Mouse (Mus musculus): ENCODE measurements around the gene Kantr. TPM values are rescaled to one million over a fixed set of nuclear protein-coding genes. Genes with fewer than 3 reads are reported as not detected.
A peak's percentile ranks its signal among the peaks of the same experiment; 100 is the strongest.

The Kantr gene
- total RNA-seq (2021) = 10 to 100 TPM; 52.7 to 56.0 TPM
- long read RNA-seq, experiment 1, full-length matches to known transcripts = 29 of 33 reads
- long read RNA-seq, experiment 1, partial matches to known transcripts = 0 of 33 reads
- long read RNA-seq, experiment 1, other reads (novel, unspliced or antisense) = 4 of 33 reads
- long read RNA-seq, experiment 2, full-length matches to known transcripts = 17 of 22 reads
- long read RNA-seq, experiment 2, partial matches to known transcripts = 2 of 22 reads
- long read RNA-seq, experiment 2, other reads (novel, unspliced or antisense) = 3 of 22 reads

DNA sequence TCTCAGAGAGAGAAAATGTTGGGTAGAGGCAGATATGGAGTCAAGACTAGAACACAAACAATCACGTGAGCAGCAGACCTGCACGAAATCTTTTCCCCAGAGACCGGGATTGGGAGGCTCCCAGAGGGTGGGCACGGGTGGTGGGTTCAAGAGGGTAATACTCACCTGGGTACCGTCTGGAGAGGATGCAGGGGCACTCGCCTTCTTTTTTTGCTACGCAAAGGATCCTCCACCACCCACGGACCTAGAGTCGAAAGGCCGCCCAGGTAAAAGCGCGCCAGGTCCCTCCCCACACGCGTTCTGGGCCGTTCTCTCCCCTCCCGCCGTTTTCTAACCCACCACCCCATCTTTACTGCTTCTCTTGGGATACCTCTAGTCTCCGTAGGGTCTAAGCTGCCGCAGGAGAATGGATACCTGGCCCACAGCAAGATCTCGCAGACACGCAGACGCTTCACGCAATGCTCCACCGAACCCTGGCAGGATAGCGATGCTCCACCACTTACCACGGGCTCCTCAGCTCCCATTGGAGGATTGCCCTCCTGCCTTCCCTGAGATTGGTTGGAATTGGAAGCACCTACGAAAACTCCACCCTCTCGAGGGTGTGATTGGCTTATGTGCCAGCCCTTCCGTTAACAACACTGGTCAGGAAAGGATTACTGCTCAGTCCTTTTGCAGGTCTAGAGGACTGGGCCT lies at the start of gene Kantr:
Gene Kantr (minus strand): TSS at position 500 of the 693 bp plus-strand sequence.
- intact Hi-C loops (cut with DNase I) = no loop called here
- peak within 1 kb of the TSS; percentile 76 for H3K27ac ChIP-seq

DNA sequence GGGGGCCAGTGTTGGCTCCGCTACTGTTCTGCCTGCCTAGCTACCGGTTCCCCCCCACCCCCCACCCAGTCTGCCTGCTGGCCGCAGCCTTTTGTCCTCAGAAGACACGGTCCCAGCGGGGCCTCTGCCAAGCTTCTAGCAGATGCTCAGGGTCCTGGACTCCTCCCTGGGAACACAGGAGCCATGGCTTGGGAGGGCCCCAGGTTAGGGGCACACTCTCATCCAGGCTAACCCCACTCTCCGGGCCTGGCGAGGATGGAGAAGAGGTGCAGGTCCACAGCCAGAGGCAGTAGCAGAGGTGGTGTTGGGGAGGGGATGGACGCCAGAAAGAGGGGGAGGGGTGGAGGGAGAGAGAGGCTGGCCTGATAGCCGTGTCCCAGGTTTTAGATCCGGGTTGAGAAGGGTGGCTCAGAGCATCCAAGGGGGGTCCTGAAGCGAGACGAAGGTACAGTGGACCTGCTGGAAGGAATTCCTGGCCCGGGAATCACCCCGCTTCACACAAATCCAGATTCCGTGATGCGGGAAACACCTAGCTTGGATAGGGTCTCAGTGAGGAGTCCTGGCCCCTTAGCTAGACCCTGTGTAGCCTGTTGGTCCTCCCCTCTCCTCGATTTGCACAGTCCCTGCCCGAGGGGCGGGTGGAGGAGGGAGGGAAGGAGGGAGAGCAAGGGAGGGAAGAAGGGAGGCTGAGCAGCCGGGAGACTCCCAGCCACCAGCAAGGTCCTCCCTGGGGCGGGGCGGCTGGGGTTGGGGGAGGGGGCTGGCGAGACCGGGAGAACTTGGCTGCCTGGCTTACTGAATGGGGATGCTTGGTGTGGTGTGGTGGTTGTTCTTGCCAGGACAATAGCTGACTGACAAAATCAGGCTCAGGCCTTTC lies 41.3 kb upstream of the Kantr start, which contains the start of gene Gpr173:
Gene Gpr173 (minus strand): TSS at position 308 of the 877 bp plus-strand sequence.
- Histone ChIP-seq H3K27ac (peak within 1 kb of the TSS; percentile 85), H3K4me3 (peak within 1 kb of the TSS; percentile 55)
- no peak for TF ChIP-seq CTCF (IDR thresholded peaks at IDR 0.05)
- intact Hi-C loops (cut with DNase I) = no loop called here
- DNase-seq (ENCODE audit: extremely low spot score in 1 of 2, low spot score in 2 of 2) = peak; percentile 44 to 55

More for the DNA sequence above, at the start of gene Kantr:
- H3K4me3 ChIP-seq = peak within 1 kb of the TSS; percentile 60
- no peak for TF ChIP-seq CTCF (IDR thresholded peaks at IDR 0.05)
- peak; percentile 68 to 78 for DNase-seq (ENCODE audit: extremely low spot score in 1 of 2, low spot score in 2 of 2)

DNA sequence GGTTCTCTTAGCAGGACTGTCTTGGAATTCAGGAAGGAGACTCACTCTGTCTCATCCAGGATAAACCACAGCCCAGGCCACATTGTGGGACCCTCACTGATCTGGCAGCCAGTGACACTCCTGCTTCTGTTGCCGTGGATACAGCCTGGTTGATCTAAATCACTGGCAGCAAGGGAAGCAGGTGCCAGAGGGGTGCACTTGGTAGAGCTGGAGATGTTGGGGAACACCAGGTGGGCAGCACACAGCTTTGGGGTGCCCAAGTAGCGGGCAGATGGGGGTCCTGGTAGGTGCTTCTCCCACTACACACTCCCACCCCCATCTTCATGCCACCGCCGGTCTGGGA lies 40.7 kb upstream of the Kantr start:
- no peak for TF ChIP-seq CTCF (IDR thresholded peaks at IDR 0.05)
- H3K4me3 ChIP-seq = peak overlapping the region; percentile 55
- intact Hi-C loops (cut with DNase I) = no loop called here
- peak overlapping the region; percentile 85 for H3K27ac ChIP-seq
- DNase-seq (ENCODE audit: extremely low spot score in 1 of 2, low spot score in 2 of 2) = no peak

DNA sequence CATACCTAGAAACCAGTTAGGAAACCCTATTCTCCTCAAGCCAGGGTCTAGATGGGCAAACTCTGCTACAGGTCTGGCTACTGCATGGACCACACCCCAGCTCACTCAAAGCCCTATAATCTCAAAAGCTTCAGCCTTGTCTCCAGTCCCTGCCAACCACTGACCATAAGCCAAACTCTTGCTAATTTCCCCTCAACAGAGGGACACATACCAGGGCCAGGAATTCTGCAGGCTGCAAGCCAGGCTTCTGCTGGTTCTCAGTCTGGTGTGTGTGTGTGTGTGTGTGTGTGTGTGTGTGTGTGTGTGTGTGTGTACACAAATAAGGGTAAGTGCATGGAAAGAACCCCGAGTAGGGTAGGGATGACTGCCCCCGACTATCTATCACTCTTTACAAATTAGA lies 39.1 kb upstream of the Kantr start:
- Histone ChIP-seq H3K4me3 (no peak overlapping the region), H3K27ac (no peak overlapping the region)
- intact Hi-C loops (cut with DNase I) = no loop called here
- no peak for TF ChIP-seq CTCF (IDR thresholded peaks at IDR 0.05)
- DNase-seq (ENCODE audit: extremely low spot score in 1 of 2, low spot score in 2 of 2) = no peak

DNA sequence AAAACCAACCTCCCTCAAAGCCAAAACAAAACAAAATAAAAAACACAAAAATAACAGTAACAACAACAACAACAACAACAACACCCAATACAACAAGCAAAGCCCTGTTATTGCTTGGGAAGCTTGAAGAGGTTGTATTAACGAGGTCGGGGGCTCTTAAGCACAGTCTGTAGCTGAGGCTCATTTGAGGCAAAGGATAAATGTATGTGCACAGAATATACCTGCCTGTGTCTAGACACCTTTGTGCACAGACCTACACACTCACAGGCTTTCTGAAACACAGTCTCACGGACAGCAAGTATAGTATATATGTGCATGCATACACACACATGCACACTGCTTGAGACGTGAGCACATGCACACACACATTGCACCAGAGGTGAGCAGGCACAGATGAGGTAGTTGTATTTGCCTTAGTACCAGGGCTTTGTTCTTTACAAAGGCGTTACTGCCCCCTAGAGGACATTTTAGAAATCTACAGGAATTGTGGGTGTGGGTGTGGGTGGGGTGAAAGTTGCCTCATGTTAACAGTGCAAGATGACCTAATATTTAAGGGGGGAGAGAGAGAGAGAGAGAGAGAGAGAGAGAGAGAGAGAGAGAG lies 25.4 kb upstream of the Kantr start:
- no peak for DNase-seq (ENCODE audit: extremely low spot score in 1 of 2, low spot score in 2 of 2)
- Histone ChIP-seq H3K4me3 (no peak overlapping the region), H3K27ac (no peak overlapping the region)
- TF ChIP-seq CTCF (IDR thresholded peaks at IDR 0.05) = peak; percentile 48
- intact Hi-C loops (cut with DNase I) = loop anchor here (5.0 kb wide), 1 partner anchor 100 kb away; no protein-coding TSS in a partner anchor

DNA sequence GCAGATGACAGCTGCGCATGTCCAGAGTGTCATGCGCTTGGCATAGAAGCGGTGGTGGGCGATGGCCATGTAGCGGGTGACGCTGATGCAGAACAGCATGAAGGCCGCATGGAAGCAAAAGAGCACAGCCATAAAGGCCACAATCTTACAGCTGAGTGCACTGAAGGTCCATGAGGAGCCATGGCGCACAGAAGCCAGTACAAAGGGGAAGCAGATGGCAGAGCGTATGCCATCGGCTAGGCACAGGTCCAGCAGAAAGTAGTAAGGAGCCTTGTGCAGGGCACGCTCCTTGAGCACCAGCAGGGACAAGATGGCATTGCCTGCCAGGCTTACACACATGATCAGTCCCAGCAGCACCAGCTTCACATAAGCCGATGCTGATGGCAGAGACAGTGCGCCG lies 19.7 kb upstream of the Kantr start:
- H3K4me3 ChIP-seq = no peak overlapping the region
- intact Hi-C loops (cut with DNase I) = no loop called here
- no peak for DNase-seq (ENCODE audit: extremely low spot score in 1 of 2, low spot score in 2 of 2)
- TF ChIP-seq CTCF (IDR thresholded peaks at IDR 0.05) = no peak
- H3K27ac ChIP-seq = no peak overlapping the region

DNA sequence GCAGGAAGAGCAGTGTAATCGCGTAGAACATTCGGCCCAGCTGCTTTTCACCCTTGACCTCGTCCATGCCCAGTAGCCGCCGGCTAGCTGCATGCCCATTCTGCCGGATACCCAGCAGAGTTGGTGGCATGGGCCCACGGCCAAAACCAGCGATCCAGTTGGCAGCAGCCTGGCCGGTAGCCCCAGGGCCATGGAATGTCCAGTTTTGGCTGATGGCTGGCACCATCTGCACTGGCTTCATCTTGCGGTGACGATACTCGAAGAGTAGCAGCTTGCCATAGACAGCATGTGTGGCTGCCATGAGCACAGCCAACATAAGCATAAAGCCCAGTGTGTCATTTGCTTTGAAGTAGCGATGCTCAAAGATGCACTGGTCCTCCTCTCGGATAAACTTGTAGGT lies 19.3 kb upstream of the Kantr start:
- Histone ChIP-seq H3K27ac (no peak overlapping the region), H3K4me3 (no peak overlapping the region)
- intact Hi-C loops (cut with DNase I) = no loop called here
- TF ChIP-seq CTCF (IDR thresholded peaks at IDR 0.05) = no peak
- DNase-seq (ENCODE audit: extremely low spot score in 1 of 2, low spot score in 2 of 2) = no peak

DNA sequence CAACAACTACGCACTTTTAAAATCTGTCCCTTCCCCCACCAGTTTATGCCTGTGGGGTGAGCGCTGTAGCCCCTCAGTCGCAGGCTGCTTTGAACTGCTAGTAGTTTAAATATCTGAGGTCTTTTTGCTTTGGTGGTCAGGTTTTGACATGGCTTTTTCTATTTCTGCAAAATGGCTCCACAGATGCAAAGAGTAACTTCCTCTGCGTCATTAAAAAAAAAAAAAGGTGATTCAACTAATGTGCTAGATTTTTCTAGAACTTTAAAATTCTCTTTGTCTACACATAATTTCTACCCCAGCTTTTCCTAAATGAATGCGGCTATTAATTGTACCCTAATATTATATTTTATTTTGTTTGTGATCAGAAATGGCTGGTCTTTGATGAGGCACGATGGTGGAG lies 15.6 kb upstream of the Kantr start:
- DNase-seq (ENCODE audit: extremely low spot score in 1 of 2, low spot score in 2 of 2) = no peak
- no peak for TF ChIP-seq CTCF (IDR thresholded peaks at IDR 0.05)
- H3K4me3 ChIP-seq = peak overlapping the region; percentile 61
- H3K27ac ChIP-seq = peak overlapping the region; percentile 92
- intact Hi-C loops (cut with DNase I) = no loop called here

DNA sequence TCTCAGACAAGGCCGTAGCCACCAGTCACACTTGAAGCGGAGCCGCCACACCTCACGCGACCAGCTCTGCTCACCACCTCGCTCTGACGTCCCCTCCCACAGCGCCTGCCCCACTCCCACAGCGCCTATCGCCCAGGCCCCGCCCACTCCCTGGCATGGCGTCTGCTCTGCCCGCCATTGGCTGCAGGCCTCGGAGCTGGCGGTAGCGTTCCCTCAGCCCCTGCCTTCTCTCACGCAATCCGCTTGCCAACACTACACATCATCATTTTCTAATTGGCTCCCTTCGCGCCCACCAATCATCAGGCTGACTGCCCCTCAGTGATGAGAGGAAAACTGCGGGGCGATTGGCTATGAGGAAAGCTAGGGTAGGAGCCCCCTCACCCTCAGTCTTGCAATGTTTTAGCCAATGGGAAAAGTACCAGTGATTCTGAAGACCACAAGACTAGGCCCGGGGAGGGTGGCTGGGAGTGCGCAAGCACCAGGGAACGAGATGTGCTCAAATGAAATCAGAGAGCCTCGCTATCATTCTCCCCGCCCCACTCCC lies 15.1 kb upstream of the Kantr start, which contains the start of gene Tspyl2:
Gene Tspyl2 (minus strand): TSS at position 68 of the 544 bp plus-strand sequence.
- no peak for TF ChIP-seq CTCF (IDR thresholded peaks at IDR 0.05)
- intact Hi-C loops (cut with DNase I) = no loop called here

DNA sequence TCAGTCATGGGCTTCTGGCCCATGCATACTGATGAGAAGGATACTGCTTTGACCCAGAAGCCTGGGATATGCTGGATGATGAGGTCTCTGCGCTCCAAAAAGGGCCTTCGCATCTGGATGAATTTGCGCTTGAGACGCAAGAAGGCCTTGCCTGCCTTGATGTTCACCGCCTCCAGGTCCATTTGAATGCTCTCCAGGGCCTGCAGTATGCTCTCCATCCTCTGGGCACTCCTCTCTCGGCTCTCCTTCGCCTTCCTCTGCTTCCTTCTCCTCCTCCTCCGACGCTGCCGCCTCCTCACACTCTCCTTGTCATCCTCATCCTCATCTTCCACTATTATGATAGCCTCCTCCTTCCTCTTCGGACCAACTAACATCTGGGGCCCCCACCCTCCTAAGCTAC lies 14.2 kb upstream of the Kantr start:
- H3K27ac ChIP-seq = peak overlapping the region; percentile 92
- H3K4me3 ChIP-seq = peak overlapping the region; percentile 61
- no peak for DNase-seq (ENCODE audit: extremely low spot score in 1 of 2, low spot score in 2 of 2)
- TF ChIP-seq CTCF (IDR thresholded peaks at IDR 0.05) = no peak; the same call in none of the 2 replicates
- intact Hi-C loops (cut with DNase I) = no loop called here

More for the DNA sequence above, 15.1 kb upstream of the Kantr start, which contains the start of gene Tspyl2:
- peak; percentile 90 for DNase-seq (ENCODE audit: extremely low spot score in 1 of 2, low spot score in 2 of 2)
- H3K27ac ChIP-seq = peak within 1 kb of the TSS; percentile 92
- peak within 1 kb of the TSS; percentile 61 for H3K4me3 ChIP-seq

All from left cerebral cortex, adult 2 months (tissue).